Mouse (Mus musculus): Measurements from ENCODE around the gene Ttc41. TPM values are rescaled to one million over a fixed set of nuclear protein-coding genes. Genes with fewer than 3 reads are reported as not detected.

Ttc41 gene
- polyA plus RNA-seq, 1 experiment from 2014 or later: 0.35 TPM

DNA sequence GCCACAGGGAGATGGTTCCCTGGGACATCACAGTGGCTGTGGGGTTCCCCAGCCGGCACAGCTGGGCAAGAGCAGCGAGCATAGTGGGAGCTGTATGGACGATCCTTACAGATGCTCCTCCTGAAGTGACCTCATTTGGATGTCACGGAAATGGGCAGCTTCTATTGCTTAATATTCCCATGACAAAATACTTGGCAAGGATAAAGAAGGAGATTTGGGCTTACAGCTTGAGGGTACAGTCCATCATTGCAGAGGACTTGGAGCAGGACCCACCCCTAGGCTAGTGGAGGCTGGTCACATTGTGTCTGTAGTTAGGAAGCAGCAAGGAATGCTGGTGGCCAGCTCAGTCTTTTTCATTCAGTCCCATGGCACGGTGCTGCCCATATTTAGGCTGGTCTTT is 105.0 kb downstream of the Ttc41 start:
- DNase-seq: no peak
- no peak for TF ChIP-seq EP300 (IDR thresholded peaks at IDR 0.05; ENCODE audit: low read depth)
- no peak for TF ChIP-seq CTCF (IDR thresholded peaks at IDR 0.05; ENCODE audit: low read depth)
- H3K9me3 ChIP-seq (ENCODE audit: low read length): no peaks in the 10 kb centered on the region
- H3K36me3 ChIP-seq (replicated peaks; ENCODE audit: insufficient read depth, low read length): peaks cover 13% of the 10 kb centered on the region
- no peaks in the 10 kb centered on the region for H3K4me1 ChIP-seq (ENCODE audit: insufficient read depth)
- H3K9ac ChIP-seq (replicated peaks): no peak overlapping the region
- no peaks in the 10 kb centered on the region for H3K27me3 ChIP-seq (ENCODE audit: insufficient read depth, low read length)
- no peak for ATAC-seq
- H3K4me3 ChIP-seq (ENCODE audit: low read depth, low read length): no peak overlapping the region
- H3K27ac ChIP-seq (ENCODE audit: low read depth): no peak overlapping the region
- 82% methylated on average over 5 of the region's 5 CpGs for WGBS (ENCODE audit: insufficient replicate concordance)
- H3K4me2 ChIP-seq (ENCODE audit: low read depth, low read length): no peak overlapping the region

DNA sequence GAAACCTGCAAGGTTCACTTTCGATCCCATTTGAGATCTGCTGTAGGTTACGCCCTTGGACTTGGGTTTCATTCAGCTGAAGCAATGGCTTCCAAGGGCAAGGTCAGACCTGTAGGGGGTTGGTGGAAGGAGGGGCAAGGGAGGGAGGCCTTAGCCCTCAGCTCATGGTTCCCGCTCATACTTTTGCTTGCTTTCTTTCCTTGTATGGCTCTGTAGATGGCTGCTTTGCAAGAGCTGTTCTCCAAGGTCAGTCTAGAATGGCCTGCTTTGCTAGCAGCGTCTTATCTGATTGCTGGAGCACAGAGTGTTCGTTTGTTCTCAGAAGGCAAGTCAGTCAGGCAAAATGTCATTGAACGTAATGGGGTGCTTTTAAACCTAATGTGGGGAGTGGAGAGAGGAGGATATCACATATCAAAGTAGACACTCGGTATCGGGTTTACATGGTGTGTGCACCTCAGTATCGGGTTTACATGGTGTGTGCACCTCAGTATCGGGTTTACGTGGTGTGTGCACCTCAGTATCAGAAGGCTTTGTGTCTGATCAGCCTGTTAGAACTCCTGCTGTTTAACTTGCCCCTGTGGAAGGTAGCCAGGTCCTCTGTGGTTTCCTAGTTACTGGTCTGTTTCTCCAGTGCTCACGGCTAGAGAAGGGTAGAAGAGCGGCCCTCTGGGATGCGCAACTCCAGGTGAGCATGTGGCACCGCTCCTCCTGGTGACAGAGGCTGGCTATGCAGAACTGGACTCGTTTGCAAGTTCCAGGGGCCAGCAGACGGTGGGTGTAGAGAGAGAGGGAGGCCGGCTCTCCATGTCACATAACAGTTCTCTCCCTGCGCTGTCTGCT is 108.9 kb downstream of the Ttc41 start:
- Histone ChIP-seq H3K27ac (ENCODE audit: low read depth) (no peak overlapping the region), H3K4me2 (ENCODE audit: low read depth, low read length) (no peak overlapping the region), H3K9ac (replicated peaks) (no peak overlapping the region), H3K4me1 (ENCODE audit: insufficient read depth) (no peaks in the 10 kb centered on the region), H3K27me3 (ENCODE audit: insufficient read depth, low read length) (no peaks in the 10 kb centered on the region), H3K4me3 (ENCODE audit: low read depth, low read length) (no peak overlapping the region), H3K36me3 (replicated peaks; ENCODE audit: insufficient read depth, low read length) (peaks cover 10% of the 10 kb centered on the region), H3K9me3 (ENCODE audit: low read length) (no peaks in the 10 kb centered on the region)
- TF ChIP-seq EP300 (IDR thresholded peaks at IDR 0.05; ENCODE audit: low read depth) (no peak), CTCF (IDR thresholded peaks at IDR 0.05; ENCODE audit: low read depth) (no peak)
- no peak for ATAC-seq
- 71% methylated on average over 19 of the region's 19 CpGs for WGBS (ENCODE audit: insufficient replicate concordance)
- no peak for DNase-seq

DNA sequence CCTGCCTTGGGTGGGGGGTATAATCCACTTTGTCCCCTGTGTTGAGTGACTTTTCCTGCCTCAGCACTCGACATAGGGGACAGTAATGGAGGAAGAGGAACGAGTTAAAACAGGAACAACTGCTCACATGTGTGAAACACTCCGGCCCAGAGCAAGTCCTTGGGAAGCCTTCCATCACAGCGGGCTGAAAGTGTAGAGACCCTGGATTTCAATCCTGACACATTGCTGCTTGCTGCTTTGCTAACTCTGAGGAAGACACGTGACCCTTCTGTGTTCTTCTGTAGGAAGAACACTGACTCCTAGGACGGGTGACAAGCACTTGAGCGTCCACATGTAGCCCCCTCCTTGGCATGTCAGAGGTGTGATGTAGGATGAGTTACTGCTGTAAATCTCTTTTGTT is 109.5 kb downstream of the Ttc41 start:
- H3K36me3 ChIP-seq (replicated peaks; ENCODE audit: insufficient read depth, low read length): peaks cover 10% of the 10 kb centered on the region
- H3K27ac ChIP-seq (ENCODE audit: low read depth): no peak overlapping the region
- TF ChIP-seq CTCF (IDR thresholded peaks at IDR 0.05; ENCODE audit: low read depth) (no peak), EP300 (IDR thresholded peaks at IDR 0.05; ENCODE audit: low read depth) (no peak)
- DNase-seq (no peak), ATAC-seq (no peak)
- no peaks in the 10 kb centered on the region for H3K27me3 ChIP-seq (ENCODE audit: insufficient read depth, low read length)
- 70% methylated on average over 7 of the region's 7 CpGs for WGBS (ENCODE audit: insufficient replicate concordance)
- H3K4me3 ChIP-seq (ENCODE audit: low read depth, low read length): no peak overlapping the region
- no peak overlapping the region for H3K9ac ChIP-seq (replicated peaks)
- no peaks in the 10 kb centered on the region for H3K9me3 ChIP-seq (ENCODE audit: low read length)
- H3K4me1 ChIP-seq (ENCODE audit: insufficient read depth): no peaks in the 10 kb centered on the region
- H3K4me2 ChIP-seq (ENCODE audit: low read depth, low read length): no peak overlapping the region

DNA sequence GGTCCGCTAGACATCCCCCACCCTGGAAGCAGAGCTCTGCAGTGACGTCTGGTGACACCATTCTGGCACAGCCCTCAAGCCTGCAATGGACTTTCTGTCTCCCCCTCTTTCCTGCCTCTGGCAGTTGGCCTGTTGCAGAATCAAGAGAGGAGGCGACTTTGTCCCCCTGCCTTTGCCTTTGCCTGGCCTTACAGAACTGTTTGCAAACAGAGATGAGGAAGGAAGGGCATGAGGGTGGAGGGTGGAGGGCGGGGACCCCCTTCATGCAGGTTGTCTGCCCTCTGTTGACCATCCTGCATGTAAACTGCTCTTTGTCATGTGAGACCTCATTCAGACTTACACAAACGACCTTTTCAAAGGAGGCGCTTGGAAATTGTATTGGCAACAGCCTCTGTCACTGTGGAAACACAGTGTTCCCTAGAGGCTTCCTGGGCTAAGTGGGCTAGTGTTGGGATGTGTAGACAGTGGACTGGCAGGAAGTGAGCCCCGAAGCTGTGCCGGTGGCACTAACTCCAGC is 114.1 kb downstream of the Ttc41 start:
- Histone ChIP-seq H3K9me3 (ENCODE audit: low read length) (no peaks in the 10 kb centered on the region), H3K4me1 (ENCODE audit: insufficient read depth) (no peaks in the 10 kb centered on the region), H3K27me3 (ENCODE audit: insufficient read depth, low read length) (no peaks in the 10 kb centered on the region), H3K36me3 (replicated peaks; ENCODE audit: insufficient read depth, low read length) (peaks cover 41% of the 10 kb centered on the region), H3K27ac (ENCODE audit: low read depth) (no peak overlapping the region), H3K4me3 (ENCODE audit: low read depth, low read length) (no peak overlapping the region), H3K4me2 (ENCODE audit: low read depth, low read length) (no peak overlapping the region), H3K9ac (replicated peaks) (no peak overlapping the region)
- no peak for TF ChIP-seq EP300 (IDR thresholded peaks at IDR 0.05; ENCODE audit: low read depth)
- no peak for TF ChIP-seq CTCF (IDR thresholded peaks at IDR 0.05; ENCODE audit: low read depth)
- 50% methylated on average over 8 of the region's 8 CpGs for WGBS (ENCODE audit: insufficient replicate concordance)
- no peak for ATAC-seq
- DNase-seq: no peak

DNA sequence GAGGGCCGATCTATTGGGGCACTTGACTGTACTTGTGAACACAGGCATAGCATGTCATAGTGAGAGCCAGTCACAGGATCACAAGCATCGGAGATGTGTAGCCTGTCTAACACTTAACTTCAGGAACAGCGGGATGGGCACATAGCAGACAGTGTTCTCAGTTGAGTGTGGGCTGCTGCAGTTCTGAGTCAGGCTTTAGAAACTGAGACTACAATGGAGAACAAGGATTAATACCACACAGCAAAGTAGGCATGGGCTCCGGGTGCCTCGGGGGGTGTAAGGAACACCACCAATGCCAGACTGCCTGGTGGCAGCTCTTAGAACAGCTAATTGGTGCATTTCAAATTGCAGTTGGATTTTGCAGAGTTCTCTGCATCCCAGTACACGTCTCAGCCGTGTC is 115.4 kb downstream of the Ttc41 start:
- no peak for ATAC-seq
- no peak for TF ChIP-seq CTCF (IDR thresholded peaks at IDR 0.05; ENCODE audit: low read depth)
- TF ChIP-seq EP300 (IDR thresholded peaks at IDR 0.05; ENCODE audit: low read depth): no peak
- no peaks in the 10 kb centered on the region for H3K27me3 ChIP-seq (ENCODE audit: insufficient read depth, low read length)

DNA sequence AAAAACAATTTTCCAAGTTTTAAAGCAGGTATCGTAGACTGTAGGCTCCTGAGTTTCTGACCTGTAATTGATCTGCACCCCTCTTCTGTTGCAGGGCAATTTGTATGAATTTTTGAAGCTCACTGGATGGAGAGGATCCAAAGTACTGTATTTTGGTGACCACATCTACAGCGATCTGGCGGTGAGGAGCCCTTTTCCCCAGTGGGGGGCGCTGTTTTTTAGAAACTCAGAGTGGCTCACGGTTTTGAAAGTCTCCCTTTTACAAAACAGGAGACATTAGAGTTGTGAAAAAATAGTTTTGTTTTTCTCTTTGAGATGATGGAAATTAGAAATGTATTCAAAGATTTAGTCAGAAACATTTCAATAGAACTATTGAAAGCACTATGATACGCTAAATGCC is 118.5 kb downstream of the Ttc41 start:
- H3K4me1 ChIP-seq (ENCODE audit: insufficient read depth): 0 out of 2 replicates have a peak, but pooled peaks cover 3% of the 10 kb centered on the region
- peaks cover 47% of the 10 kb centered on the region for H3K36me3 ChIP-seq (replicated peaks; ENCODE audit: insufficient read depth, low read length)
- H3K27me3 ChIP-seq (ENCODE audit: insufficient read depth, low read length): no peaks in the 10 kb centered on the region
- H3K4me2 ChIP-seq (ENCODE audit: low read depth, low read length): no peak overlapping the region
- H3K4me3 ChIP-seq (ENCODE audit: low read depth, low read length): no peak overlapping the region
- H3K27ac ChIP-seq (ENCODE audit: low read depth): no peak overlapping the region
- H3K9ac ChIP-seq (replicated peaks): no peak overlapping the region
- TF ChIP-seq CTCF (IDR thresholded peaks at IDR 0.05; ENCODE audit: low read depth) (0 out of 2 replicates have a peak, but pooled peaks have one; percentile 23), EP300 (IDR thresholded peaks at IDR 0.05; ENCODE audit: low read depth) (no peak)
- H3K9me3 ChIP-seq (ENCODE audit: low read length): no peaks in the 10 kb centered on the region
- ATAC-seq: no peak
- WGBS (ENCODE audit: insufficient replicate concordance): 84% methylated on average over 6 of the region's 6 CpGs
- no peak for DNase-seq

More for the DNA sequence above, 115.4 kb downstream of the Ttc41 start:
- DNase-seq: no peak
- Histone ChIP-seq H3K4me2 (ENCODE audit: low read depth, low read length) (no peak overlapping the region), H3K9ac (replicated peaks) (no peak overlapping the region), H3K4me1 (ENCODE audit: insufficient read depth) (no peaks in the 10 kb centered on the region), H3K36me3 (replicated peaks; ENCODE audit: insufficient read depth, low read length) (peaks cover 43% of the 10 kb centered on the region), H3K9me3 (ENCODE audit: low read length) (no peaks in the 10 kb centered on the region), H3K4me3 (ENCODE audit: low read depth, low read length) (no peak overlapping the region), H3K27ac (ENCODE audit: low read depth) (no peak overlapping the region)
- 85% methylated on average over 7 of the region's 7 CpGs for WGBS (ENCODE audit: insufficient replicate concordance)

Data from liver, postnatal 0 days (tissue).